Mouse (Mus musculus) mature B cell (primary cell): ENCODE data around the gene D1Pas1.

ENCODE experiments used
- in situ Hi-C: fragments of 300-500 bp; cut with MboI; formaldehyde crosslinking; loops from 2 replicates; pipeline ENCODE4 v1.14.3; 2019

D1Pas1 gene

GRCm38 (mm10) chr1:186967201-186967812, at the start of gene D1Pas1:
D1Pas1 (plus strand) TSS chr1:186967416.
- in situ Hi-C loops: no loop called here

GRCm38 (mm10) chr1:186922489-186923370, 44.5 kb upstream of the D1Pas1 start:
- in situ Hi-C loops: no loop called here

GRCm38 (mm10) chr1:186924027-186924426, 43.2 kb upstream of the D1Pas1 start:
- in situ Hi-C loops: no loop called here

- in situ Hi-C loops: no loop called here
Observed at GRCm38 (mm10) chr1:186925411-186925810, 41.8 kb upstream of the D1Pas1 start.

- in situ Hi-C loops: no loop called here
Observed at GRCm38 (mm10) chr1:186926316-186926949, 40.8 kb upstream of the D1Pas1 start.

GRCm38 (mm10) chr1:186926950-186927316, 40.3 kb upstream of the D1Pas1 start:
- in situ Hi-C loops: no loop called here

- in situ Hi-C loops: no loop called here
Observed at GRCm38 (mm10) chr1:186927494-186927893, 39.7 kb upstream of the D1Pas1 start.

GRCm38 (mm10) chr1:186930160-186930887, 36.9 kb upstream of the D1Pas1 start:
- in situ Hi-C loops: no loop called here

GRCm38 (mm10) chr1:186930888-186931233, 36.4 kb upstream of the D1Pas1 start:
- in situ Hi-C loops: no loop called here

GRCm38 (mm10) chr1:186934205-186934604, 33.0 kb upstream of the D1Pas1 start:
- in situ Hi-C loops: no loop called here

GRCm38 (mm10) chr1:186952381-186952780, 14.8 kb upstream of the D1Pas1 start:
- in situ Hi-C loops: no loop called here

GRCm38 (mm10) chr1:186954591-186954990, 12.6 kb upstream of the D1Pas1 start:
- in situ Hi-C loops: no loop called here

- in situ Hi-C loops: no loop called here
Observed at GRCm38 (mm10) chr1:186959380-186959779, 7.8 kb upstream of the D1Pas1 start.

- in situ Hi-C loops: no loop called here
Observed at GRCm38 (mm10) chr1:186964143-186964875, 2.9 kb upstream of the D1Pas1 start.

- in situ Hi-C loops: no loop called here
Observed at GRCm38 (mm10) chr1:186967926-186968325, 710 bp downstream of the D1Pas1 start.

GRCm38 (mm10) chr1:186976937-186977540, 9.8 kb downstream of the D1Pas1 start:
- in situ Hi-C loops: no loop called here

GRCm38 (mm10) chr1:186977801-186978200, 10.6 kb downstream of the D1Pas1 start:
- in situ Hi-C loops: no loop called here

- in situ Hi-C loops: no loop called here
Observed at GRCm38 (mm10) chr1:186979465-186979864, 12.2 kb downstream of the D1Pas1 start.

- in situ Hi-C loops: no loop called here
Observed at GRCm38 (mm10) chr1:186980503-186980902, 13.3 kb downstream of the D1Pas1 start.

GRCm38 (mm10) chr1:186985131-186985530, 17.9 kb downstream of the D1Pas1 start:
- in situ Hi-C loops: no loop called here

- in situ Hi-C loops: no loop called here
Observed at GRCm38 (mm10) chr1:186986086-186986485, 18.9 kb downstream of the D1Pas1 start.
